Mouse (Mus musculus): ENCODE data around the gene BC051142. TPM values are rescaled to one million over a fixed set of nuclear protein-coding genes. Genes with fewer than 3 reads are reported as not detected.

The BC051142 gene
- polyA plus RNA-seq, 1 experiment = not detected

DNA sequence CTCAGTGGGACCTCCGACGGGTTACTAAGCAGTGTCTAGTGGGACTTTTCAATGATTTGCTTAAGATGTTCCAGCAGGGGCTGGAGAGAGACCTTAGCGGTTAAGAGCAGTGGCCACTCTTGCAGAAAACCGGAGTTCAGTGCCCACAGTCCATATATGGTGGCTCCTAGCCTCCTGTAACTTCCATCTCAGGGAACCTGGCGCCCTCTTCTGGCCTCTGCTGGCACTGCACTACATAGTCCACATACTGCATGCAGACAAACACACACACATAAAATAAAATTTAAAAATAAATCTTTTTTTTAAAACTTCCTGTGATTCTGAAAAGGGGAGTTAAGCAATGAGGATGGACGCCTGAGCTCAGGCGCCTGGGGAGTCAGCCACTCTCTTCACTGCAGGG, 15.4 kb upstream of the BC051142 start:
- Histone ChIP-seq H3K4me3 (ENCODE audit: insufficient read depth, low read depth, low read length) (no peak overlapping the region), H3K27ac (replicated peaks; ENCODE audit: low read depth, low read length) (no peak overlapping the region), H3K4me1 (ENCODE audit: control insufficient read depth, insufficient read depth, insufficient read length, low read length) (no peaks in the 10 kb centered on the region)

DNA sequence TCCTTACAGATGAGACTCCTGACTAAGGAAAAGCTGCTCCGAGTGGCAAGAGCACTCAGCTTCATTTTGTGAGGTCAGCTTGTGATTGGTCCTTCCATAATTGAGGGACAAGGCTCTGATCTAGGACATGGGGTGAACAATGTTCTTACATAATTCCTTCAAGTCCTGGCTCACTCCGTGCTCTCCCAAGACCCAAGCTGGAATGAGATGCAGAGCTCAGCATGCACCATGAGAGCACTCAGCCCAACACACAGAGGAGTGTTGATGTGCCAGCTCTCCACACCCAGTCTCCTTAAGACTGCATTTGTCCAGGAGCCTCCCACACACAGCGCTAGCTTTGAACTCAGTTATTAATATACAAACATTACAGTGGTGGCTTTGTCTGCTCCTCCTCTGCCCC, 13.9 kb upstream of the BC051142 start:
- H3K4me3 ChIP-seq (ENCODE audit: insufficient read depth, low read depth, low read length) = no peak overlapping the region
- H3K4me1 ChIP-seq (ENCODE audit: control insufficient read depth, insufficient read depth, insufficient read length, low read length) = no peaks in the 10 kb centered on the region
- H3K27ac ChIP-seq (replicated peaks; ENCODE audit: low read depth, low read length) = no peak overlapping the region

DNA sequence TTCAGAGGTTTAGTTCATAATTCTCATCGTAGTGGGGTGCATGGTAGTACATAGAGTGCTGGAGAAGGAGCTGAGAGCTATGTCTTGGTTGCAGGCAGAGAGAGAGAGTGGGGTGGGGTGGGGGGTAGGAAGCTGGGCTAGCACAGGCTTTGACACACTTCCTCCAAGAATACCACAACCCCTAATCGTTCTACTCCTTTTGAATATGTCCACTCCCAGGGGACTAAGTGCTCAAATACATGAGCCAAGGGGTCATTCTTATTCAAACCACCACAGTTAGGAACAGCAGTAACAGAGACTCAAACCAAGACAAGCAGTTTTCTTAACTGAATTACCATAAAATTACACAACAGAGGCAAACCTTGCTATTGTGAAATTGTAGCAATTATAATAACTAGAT, 12.0 kb upstream of the BC051142 start:
- H3K27ac ChIP-seq (replicated peaks; ENCODE audit: low read depth, low read length) = no peak overlapping the region
- H3K4me3 ChIP-seq (ENCODE audit: insufficient read depth, low read depth, low read length) = no peak overlapping the region

DNA sequence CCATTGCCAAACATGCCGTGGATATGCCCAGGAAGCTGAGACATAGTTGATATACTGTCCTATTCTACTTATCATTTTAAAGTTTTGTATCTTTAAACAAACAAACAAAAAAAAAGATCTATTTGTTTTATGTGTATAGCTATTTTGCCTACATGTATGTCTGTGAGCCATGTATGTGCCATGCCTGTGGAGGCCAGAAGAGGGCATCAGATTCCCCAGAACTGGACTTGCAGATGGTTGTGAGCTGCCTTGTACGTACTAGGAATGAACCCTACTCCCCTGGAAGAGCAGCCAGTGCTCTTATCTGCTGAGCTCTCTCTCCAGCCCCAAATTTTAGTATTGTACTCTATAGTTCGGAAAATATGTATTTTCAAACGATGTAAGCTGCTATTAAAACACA, 10.1 kb upstream of the BC051142 start:
- Histone ChIP-seq H3K27ac (replicated peaks; ENCODE audit: low read depth, low read length) (no peak overlapping the region), H3K4me1 (ENCODE audit: control insufficient read depth, insufficient read depth, insufficient read length, low read length) (no peaks in the 10 kb centered on the region)

More for the DNA sequence above, 12.0 kb upstream of the BC051142 start:
- H3K4me1 ChIP-seq (ENCODE audit: control insufficient read depth, insufficient read depth, insufficient read length, low read length) = no peaks in the 10 kb centered on the region

DNA sequence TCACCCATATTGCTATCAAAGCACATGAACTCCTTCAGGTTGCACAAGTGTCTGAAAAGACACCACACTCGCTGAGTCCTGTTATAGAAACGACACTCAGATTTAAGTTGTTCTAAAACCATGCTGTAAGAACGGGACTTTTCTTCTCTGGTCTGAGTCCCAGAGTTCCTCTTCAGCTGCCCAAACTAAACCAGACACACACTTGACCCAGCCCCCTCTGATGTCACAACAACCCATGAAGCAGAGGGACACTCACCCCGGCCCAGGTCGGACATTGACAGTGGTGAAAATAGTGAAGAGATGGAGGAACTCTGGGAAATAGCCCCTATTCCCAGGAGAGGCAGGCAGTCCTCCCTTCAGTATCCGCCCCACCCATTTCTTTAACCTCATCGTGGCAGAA, 7.1 kb upstream of the BC051142 start:
- H3K27ac ChIP-seq (replicated peaks; ENCODE audit: low read depth, low read length) = peak overlapping the region; percentile 51; the same call in 1 of the 2 replicates
- H3K4me1 ChIP-seq (ENCODE audit: control insufficient read depth, insufficient read depth, insufficient read length, low read length) = no peaks in the 10 kb centered on the region
- H3K4me3 ChIP-seq (ENCODE audit: insufficient read depth, low read depth, low read length) = peak overlapping the region; percentile 56; the same call in 1 of the 2 replicates

More for the DNA sequence above, 10.1 kb upstream of the BC051142 start:
- H3K4me3 ChIP-seq (ENCODE audit: insufficient read depth, low read depth, low read length) = no peak overlapping the region

DNA sequence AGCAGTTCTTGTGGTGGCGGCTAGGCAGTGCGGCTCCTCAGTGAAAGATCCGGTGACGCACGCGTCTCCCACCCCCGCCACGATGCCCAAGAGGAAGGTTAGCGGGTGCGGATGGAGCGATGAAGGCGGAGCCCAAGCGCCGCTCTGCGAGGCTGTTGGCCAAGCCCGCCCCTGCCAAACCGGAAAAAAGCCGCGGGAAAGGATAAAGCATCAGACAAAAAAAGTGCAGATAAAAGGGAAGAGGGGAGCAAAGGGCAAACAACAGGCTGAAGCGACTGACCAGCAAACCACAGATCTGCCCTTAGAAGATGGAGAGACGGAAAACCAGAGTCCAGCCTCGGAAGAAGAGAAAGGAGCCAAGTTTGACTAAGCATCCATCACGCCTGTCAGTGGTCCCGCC, 6.3 kb upstream of the BC051142 start:
- peak overlapping the region; percentile 56 for H3K4me3 ChIP-seq (ENCODE audit: insufficient read depth, low read depth, low read length)
- H3K27ac ChIP-seq (replicated peaks; ENCODE audit: low read depth, low read length) = peak overlapping the region; percentile 51; the same call in 1 of the 2 replicates

DNA sequence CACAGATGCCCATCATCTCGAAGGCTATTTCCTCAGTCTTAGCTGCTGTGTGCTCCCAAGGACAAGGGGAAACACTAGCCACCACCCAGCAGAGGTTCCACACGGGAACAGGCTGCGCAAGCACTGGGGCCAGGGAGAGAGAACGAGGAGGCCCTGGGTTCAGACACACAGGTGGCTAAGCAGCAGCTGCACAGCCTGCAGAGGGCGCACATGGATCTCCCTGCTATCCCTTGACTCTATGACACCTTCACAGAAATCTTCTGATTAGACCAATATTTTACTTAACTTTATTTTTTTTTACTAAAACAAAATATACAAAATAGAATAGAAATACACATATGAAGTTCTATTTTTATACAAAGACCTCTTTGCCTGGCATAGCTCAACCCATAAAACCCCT, 1.3 kb upstream of the BC051142 start:
- H3K27ac ChIP-seq (replicated peaks; ENCODE audit: low read depth, low read length) = no peak overlapping the region
- no peak overlapping the region for H3K4me3 ChIP-seq (ENCODE audit: insufficient read depth, low read depth, low read length)
- no peaks in the 10 kb centered on the region for H3K4me1 ChIP-seq (ENCODE audit: control insufficient read depth, insufficient read depth, insufficient read length, low read length)

More for the DNA sequence above, 6.3 kb upstream of the BC051142 start:
- no peaks in the 10 kb centered on the region for H3K4me1 ChIP-seq (ENCODE audit: control insufficient read depth, insufficient read depth, insufficient read length, low read length)

DNA sequence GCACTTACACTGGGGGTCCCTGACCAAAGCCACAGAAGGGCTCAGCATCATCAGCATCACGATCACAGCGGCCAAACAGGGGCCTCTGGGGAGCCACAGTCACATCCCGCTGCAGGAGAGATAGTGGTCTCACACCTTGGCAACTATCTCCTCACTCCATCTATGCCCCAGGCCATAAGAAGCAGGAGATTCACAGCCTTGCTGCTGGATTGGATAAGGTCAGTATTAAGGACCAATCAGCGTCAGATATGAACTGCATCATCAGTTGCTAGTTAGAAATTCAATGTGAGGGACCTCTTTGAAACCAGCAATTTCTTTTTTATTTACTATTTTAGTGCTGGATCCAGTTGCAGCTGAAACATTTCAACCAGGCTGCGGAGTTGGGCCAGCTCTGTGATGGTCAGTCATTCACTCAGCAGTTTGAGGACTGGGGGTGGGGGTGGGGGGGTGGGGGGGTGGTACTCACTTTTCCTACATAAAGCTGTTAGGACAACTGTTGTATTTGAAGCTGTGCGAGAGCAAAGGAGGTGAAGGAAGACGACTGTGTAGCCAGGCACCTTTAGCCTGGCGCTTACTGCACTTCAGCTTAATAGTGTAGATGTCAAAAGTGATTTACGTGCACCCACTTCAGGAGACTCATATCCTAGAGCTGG, 436 bp upstream of the BC051142 start:
- Histone ChIP-seq H3K4me1 (ENCODE audit: control insufficient read depth, insufficient read depth, insufficient read length, low read length) (no peaks in the 10 kb centered on the region), H3K4me3 (ENCODE audit: insufficient read depth, low read depth, low read length) (0 out of 2 replicates have a peak overlapping the region, but pooled peaks have one; percentile 12), H3K27ac (replicated peaks; ENCODE audit: low read depth, low read length) (no peak overlapping the region)

DNA sequence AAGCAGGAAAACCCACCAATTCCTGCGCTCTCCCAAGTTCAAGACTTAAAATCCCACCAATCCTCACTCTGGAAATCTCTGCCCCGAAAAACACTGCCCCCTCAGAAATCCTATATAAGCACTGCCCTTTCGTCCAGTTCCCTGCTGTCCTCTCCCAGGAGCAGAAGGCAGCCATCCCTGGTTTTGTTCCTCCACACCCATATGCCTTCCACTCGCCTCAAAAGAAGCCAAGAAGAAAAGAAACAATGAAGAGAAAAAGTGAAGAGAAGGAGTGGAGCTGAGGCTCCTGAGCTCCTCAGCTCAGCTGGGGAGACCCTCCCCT, 735 bp downstream of the BC051142 start:
- no peaks in the 10 kb centered on the region for H3K4me1 ChIP-seq (ENCODE audit: control insufficient read depth, insufficient read depth, insufficient read length, low read length)
- H3K27ac ChIP-seq (replicated peaks; ENCODE audit: low read depth, low read length) = no peak overlapping the region
- no peak overlapping the region for H3K4me3 ChIP-seq (ENCODE audit: insufficient read depth, low read depth, low read length)

DNA sequence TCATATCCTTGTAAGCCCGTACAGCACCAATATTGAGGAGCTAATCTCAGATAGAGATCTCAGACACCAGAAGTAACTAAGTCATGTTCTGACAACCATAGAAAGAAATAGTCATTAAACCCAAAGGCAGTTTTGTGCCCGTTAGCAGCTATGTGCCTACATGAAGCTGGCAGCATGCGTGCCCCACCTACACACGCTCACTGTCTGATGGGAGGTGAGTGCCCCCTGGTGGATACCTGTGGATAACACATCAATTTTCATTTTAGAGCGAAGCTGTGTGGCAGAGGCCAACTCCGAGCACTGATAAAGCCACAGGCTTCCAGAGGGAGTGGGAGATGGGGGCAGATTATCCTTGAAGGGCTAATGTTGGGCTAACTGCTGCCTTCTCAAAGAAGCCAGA, 12.5 kb downstream of the BC051142 start:
- Histone ChIP-seq H3K4me3 (ENCODE audit: insufficient read depth, low read depth, low read length) (no peak overlapping the region), H3K4me1 (ENCODE audit: control insufficient read depth, insufficient read depth, insufficient read length, low read length) (no peaks in the 10 kb centered on the region), H3K27ac (replicated peaks; ENCODE audit: low read depth, low read length) (no peak overlapping the region)

DNA sequence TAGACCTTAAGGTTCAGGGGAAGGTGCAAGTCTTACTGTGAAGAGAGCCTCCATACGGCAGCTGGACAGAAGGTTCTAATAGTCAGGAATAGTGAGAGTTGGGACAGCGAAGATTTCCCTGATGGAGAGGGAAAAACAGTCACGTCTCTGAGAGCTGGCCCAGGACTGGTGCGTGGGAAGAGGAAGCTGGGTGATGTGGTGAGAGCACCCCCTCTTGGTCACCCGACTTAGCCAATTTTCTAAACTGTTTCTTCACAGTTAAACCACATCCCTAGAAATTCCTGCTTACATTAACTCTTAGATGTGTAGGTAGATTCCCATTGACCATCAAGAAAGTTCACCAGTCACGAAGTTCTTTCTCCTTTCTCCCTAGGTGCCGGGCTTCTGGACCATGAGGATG, 21.4 kb downstream of the BC051142 start:
- H3K4me3 ChIP-seq (ENCODE audit: insufficient read depth, low read depth, low read length) = no peak overlapping the region
- no peak overlapping the region for H3K27ac ChIP-seq (replicated peaks; ENCODE audit: low read depth, low read length)
- no peaks in the 10 kb centered on the region for H3K4me1 ChIP-seq (ENCODE audit: control insufficient read depth, insufficient read depth, insufficient read length, low read length)

DNA sequence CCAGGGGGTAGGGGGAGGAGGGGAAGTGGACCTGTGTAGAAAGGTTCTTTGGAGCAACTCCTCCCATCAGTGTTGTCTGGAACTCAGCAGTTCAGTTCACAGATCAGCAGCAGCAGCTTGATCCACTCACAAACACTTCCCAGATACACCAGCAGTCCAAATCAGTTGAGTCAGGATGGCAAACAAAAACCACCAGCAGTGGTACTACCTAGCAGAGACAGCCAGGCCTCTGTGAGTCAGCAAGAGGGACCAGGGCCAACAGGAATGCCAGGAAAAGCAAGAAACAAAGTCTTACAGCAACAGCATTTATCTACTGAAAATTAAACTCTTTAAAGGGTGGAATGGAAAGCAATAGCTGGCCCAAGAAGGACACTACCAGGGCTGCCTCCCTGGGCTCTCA, 29.0 kb downstream of the BC051142 start:
- Histone ChIP-seq H3K4me1 (ENCODE audit: control insufficient read depth, insufficient read depth, insufficient read length, low read length) (no peaks in the 10 kb centered on the region), H3K4me3 (ENCODE audit: insufficient read depth, low read depth, low read length) (no peak overlapping the region), H3K27ac (replicated peaks; ENCODE audit: low read depth, low read length) (no peak overlapping the region)

DNA sequence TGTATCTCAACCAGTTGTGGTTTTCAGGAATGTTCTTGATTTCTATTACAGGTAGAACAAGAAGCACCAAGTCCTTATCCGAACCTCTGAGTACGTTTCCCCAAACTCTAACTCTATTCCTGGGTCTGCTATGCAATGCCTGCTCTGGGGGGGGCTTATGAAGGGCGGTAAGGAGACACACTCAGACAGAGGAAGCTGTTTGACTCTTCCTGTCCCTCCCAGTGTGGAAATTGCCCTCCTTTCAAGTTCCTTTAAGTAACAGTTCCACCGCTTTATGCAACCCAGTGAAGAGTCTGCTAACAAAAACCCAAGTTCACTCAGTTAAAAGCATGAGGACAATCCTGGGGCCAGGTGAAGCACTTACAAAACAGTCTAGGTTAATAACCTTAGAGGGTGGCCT, 38.5 kb downstream of the BC051142 start:
- Histone ChIP-seq H3K27ac (replicated peaks; ENCODE audit: low read depth, low read length) (0 out of 2 replicates have a peak overlapping the region, but pooled peaks have one; percentile 32), H3K4me3 (ENCODE audit: insufficient read depth, low read depth, low read length) (no peak overlapping the region), H3K4me1 (ENCODE audit: control insufficient read depth, insufficient read depth, insufficient read length, low read length) (peaks cover 2% of the 10 kb centered on the region; the same call in 1 of the 2 replicates)

DNA sequence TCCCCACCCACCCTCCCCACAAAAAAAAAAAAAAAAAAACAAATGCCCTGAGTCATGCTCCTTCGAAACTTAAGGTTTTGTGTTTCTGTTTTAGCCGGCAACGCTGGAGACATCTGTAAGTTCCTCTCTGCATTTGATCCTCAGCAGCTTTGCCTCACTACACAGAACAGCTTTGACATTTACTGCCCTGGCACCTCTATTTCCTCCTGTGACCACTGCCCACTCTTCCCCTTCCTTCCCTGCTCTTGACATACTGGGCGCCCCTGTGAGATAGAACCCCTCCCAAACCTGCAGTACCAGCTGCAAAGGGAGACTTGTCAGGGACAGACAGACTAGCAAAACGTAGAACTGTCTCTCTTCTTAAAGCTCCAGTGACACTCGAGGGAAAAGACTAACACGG, 39.0 kb downstream of the BC051142 start:
- H3K4me3 ChIP-seq (ENCODE audit: insufficient read depth, low read depth, low read length) = no peak overlapping the region
- H3K4me1 ChIP-seq (ENCODE audit: control insufficient read depth, insufficient read depth, insufficient read length, low read length) = peaks cover 2% of the 10 kb centered on the region; the same call in 1 of the 2 replicates
- no peak overlapping the region for H3K27ac ChIP-seq (replicated peaks; ENCODE audit: low read depth, low read length)

DNA sequence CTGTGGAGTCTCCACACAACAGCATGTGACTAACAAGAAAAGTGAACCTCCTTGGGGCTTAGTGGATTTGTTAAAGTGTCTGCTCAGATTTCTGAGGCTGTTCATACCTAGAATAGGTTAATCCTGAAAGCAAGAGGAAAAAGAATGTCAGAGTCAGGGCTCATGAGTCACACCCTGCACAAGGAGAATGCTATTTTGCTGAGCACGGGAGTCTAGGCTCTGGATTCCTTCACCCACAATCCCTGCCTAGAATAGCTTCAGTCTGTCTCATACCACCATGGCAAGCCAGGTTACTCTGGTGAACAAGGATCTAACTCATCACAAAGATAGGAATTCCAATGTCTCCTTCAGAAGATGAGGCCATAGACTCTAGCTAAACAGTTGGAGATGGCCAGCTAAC, 40.0 kb downstream of the BC051142 start:
- no peak overlapping the region for H3K27ac ChIP-seq (replicated peaks; ENCODE audit: low read depth, low read length)
- H3K4me3 ChIP-seq (ENCODE audit: insufficient read depth, low read depth, low read length) = no peak overlapping the region
- peaks cover 2% of the 10 kb centered on the region; the same call in 1 of the 2 replicates for H3K4me1 ChIP-seq (ENCODE audit: control insufficient read depth, insufficient read depth, insufficient read length, low read length)

DNA sequence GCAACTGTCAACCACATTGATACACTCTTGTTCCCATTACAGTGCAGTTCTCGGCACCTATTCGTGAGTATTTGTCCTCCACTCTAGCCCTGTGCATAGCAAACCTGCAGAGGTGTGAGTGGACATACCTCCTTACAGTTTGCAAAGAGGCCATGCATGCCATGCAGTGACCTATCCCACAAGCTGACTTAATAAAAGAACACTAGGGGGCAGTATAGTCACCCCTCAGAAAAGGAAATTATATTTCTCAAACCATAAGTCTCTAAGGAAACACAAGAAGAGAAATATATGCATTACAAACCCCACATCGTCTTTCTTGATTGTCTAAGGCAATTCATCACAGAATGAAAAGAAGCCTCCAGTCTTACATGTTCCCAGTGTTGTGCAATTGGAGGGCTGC, 41.2 kb downstream of the BC051142 start:
- no peak overlapping the region for H3K27ac ChIP-seq (replicated peaks; ENCODE audit: low read depth, low read length)
- peaks cover 2% of the 10 kb centered on the region; the same call in 1 of the 2 replicates for H3K4me1 ChIP-seq (ENCODE audit: control insufficient read depth, insufficient read depth, insufficient read length, low read length)
- no peak overlapping the region for H3K4me3 ChIP-seq (ENCODE audit: insufficient read depth, low read depth, low read length)

All from brown adipose tissue, adult 24 weeks (tissue).